Mouse (Mus musculus): Measurements from ENCODE around the gene Hhatl. TPM values are rescaled to one million over a fixed set of nuclear protein-coding genes. Genes with fewer than 3 reads are reported as not detected.

The Hhatl gene
- polyA plus RNA-seq, 1 experiment = not detected

- no peak overlapping the region for H3K4me3 ChIP-seq (ENCODE audit: insufficient read depth, low read length)
- no peak overlapping the region for H3K27ac ChIP-seq (ENCODE audit: insufficient read depth, low read length)
- no peak for TF ChIP-seq CTCF (IDR thresholded peaks at IDR 0.05; ENCODE audit: borderline replicate concordance, insufficient read depth, low read length)
- no peak for TF ChIP-seq POLR2A (IDR thresholded peaks at IDR 0.05; ENCODE audit: low read depth, low read length)
- no peaks in the 10 kb centered on the region for H3K4me1 ChIP-seq (ENCODE audit: control insufficient read depth, insufficient read depth, low read length)
These were observed 34.0 kb upstream of the Hhatl start for GRCm38 (mm10) chr9:121826356-121826755.

- Histone ChIP-seq H3K27ac (ENCODE audit: insufficient read depth, low read length) (no peak overlapping the region), H3K4me1 (ENCODE audit: control insufficient read depth, insufficient read depth, low read length) (no peaks in the 10 kb centered on the region), H3K4me3 (ENCODE audit: insufficient read depth, low read length) (no peak overlapping the region)
- TF ChIP-seq CTCF (IDR thresholded peaks at IDR 0.05; ENCODE audit: borderline replicate concordance, insufficient read depth, low read length) (no peak), POLR2A (IDR thresholded peaks at IDR 0.05; ENCODE audit: low read depth, low read length) (no peak)
These were observed 31.7 kb upstream of the Hhatl start for GRCm38 (mm10) chr9:121823991-121824390.

GRCm38 (mm10) chr9:121823051-121823450, 30.7 kb upstream of the Hhatl start:
- Histone ChIP-seq H3K4me1 (ENCODE audit: control insufficient read depth, insufficient read depth, low read length) (no peaks in the 10 kb centered on the region), H3K4me3 (ENCODE audit: insufficient read depth, low read length) (no peak overlapping the region), H3K27ac (ENCODE audit: insufficient read depth, low read length) (no peak overlapping the region)
- TF ChIP-seq CTCF (IDR thresholded peaks at IDR 0.05; ENCODE audit: borderline replicate concordance, insufficient read depth, low read length) = no peak
- no peak for TF ChIP-seq POLR2A (IDR thresholded peaks at IDR 0.05; ENCODE audit: low read depth, low read length)

- TF ChIP-seq CTCF (IDR thresholded peaks at IDR 0.05; ENCODE audit: borderline replicate concordance, insufficient read depth, low read length) (no peak), POLR2A (IDR thresholded peaks at IDR 0.05; ENCODE audit: low read depth, low read length) (no peak)
- Histone ChIP-seq H3K4me1 (ENCODE audit: control insufficient read depth, insufficient read depth, low read length) (no peaks in the 10 kb centered on the region), H3K27ac (ENCODE audit: insufficient read depth, low read length) (no peak overlapping the region), H3K4me3 (ENCODE audit: insufficient read depth, low read length) (no peak overlapping the region)
These were observed 30.3 kb upstream of the Hhatl start for GRCm38 (mm10) chr9:121822585-121822991.

GRCm38 (mm10) chr9:121820765-121821164, 28.5 kb upstream of the Hhatl start:
- Histone ChIP-seq H3K4me3 (ENCODE audit: insufficient read depth, low read length) (no peak overlapping the region), H3K27ac (ENCODE audit: insufficient read depth, low read length) (no peak overlapping the region), H3K4me1 (ENCODE audit: control insufficient read depth, insufficient read depth, low read length) (no peaks in the 10 kb centered on the region)
- no peak for TF ChIP-seq CTCF (IDR thresholded peaks at IDR 0.05; ENCODE audit: borderline replicate concordance, insufficient read depth, low read length)
- TF ChIP-seq POLR2A (IDR thresholded peaks at IDR 0.05; ENCODE audit: low read depth, low read length) = no peak

- TF ChIP-seq CTCF (IDR thresholded peaks at IDR 0.05; ENCODE audit: borderline replicate concordance, insufficient read depth, low read length) (no peak), POLR2A (IDR thresholded peaks at IDR 0.05; ENCODE audit: low read depth, low read length) (no peak)
- no peaks in the 10 kb centered on the region for H3K4me1 ChIP-seq (ENCODE audit: control insufficient read depth, insufficient read depth, low read length)
- no peak overlapping the region for H3K4me3 ChIP-seq (ENCODE audit: insufficient read depth, low read length)
- H3K27ac ChIP-seq (ENCODE audit: insufficient read depth, low read length) = no peak overlapping the region
These were observed 27.6 kb upstream of the Hhatl start for GRCm38 (mm10) chr9:121819771-121820471.

GRCm38 (mm10) chr9:121819073-121819770, 26.9 kb upstream of the Hhatl start:
- H3K4me1 ChIP-seq (ENCODE audit: control insufficient read depth, insufficient read depth, low read length) = no peaks in the 10 kb centered on the region
- TF ChIP-seq CTCF (IDR thresholded peaks at IDR 0.05; ENCODE audit: borderline replicate concordance, insufficient read depth, low read length) (no peak), POLR2A (IDR thresholded peaks at IDR 0.05; ENCODE audit: low read depth, low read length) (no peak)
- no peak overlapping the region for H3K27ac ChIP-seq (ENCODE audit: insufficient read depth, low read length)
- no peak overlapping the region for H3K4me3 ChIP-seq (ENCODE audit: insufficient read depth, low read length)

- Histone ChIP-seq H3K4me3 (ENCODE audit: insufficient read depth, low read length) (no peak overlapping the region), H3K4me1 (ENCODE audit: control insufficient read depth, insufficient read depth, low read length) (no peaks in the 10 kb centered on the region), H3K27ac (ENCODE audit: insufficient read depth, low read length) (no peak overlapping the region)
- TF ChIP-seq POLR2A (IDR thresholded peaks at IDR 0.05; ENCODE audit: low read depth, low read length) (no peak), CTCF (IDR thresholded peaks at IDR 0.05; ENCODE audit: borderline replicate concordance, insufficient read depth, low read length) (no peak)
These were observed 22.9 kb upstream of the Hhatl start for GRCm38 (mm10) chr9:121815183-121815582.

GRCm38 (mm10) chr9:121810081-121810821, 17.9 kb upstream of the Hhatl start:
- Histone ChIP-seq H3K4me1 (ENCODE audit: control insufficient read depth, insufficient read depth, low read length) (no peaks in the 10 kb centered on the region), H3K27ac (ENCODE audit: insufficient read depth, low read length) (no peak overlapping the region), H3K4me3 (ENCODE audit: insufficient read depth, low read length) (no peak overlapping the region)
- TF ChIP-seq CTCF (IDR thresholded peaks at IDR 0.05; ENCODE audit: borderline replicate concordance, insufficient read depth, low read length) = no peak
- no peak for TF ChIP-seq POLR2A (IDR thresholded peaks at IDR 0.05; ENCODE audit: low read depth, low read length)

All from embryonic fibroblast, embryonic 13.5 days (primary cell).